ENCODE assay signal across 49 mouse cellular contexts in genomic region chr10:100620040-100620439, GRCm38 (mm10). TPM values are rescaled to one million over a fixed set of nuclear protein-coding genes. Genes with fewer than 3 reads are reported as not detected.
"Had no signal": no experiment of that assay in that cellular context is flagged by ENCODE, and none has a peak within 500 bp of the region (broad histone marks: within the 10 kb centered on the region; RNA-seq: fewer than 3 reads in every experiment).

No protein-coding gene starts in this region.

- H3K36me3 ChIP-seq: heart, embryonic 10.5 days; heart, embryonic 12.5 days; heart, embryonic 13.5 days; heart, embryonic 15.5 days; hindbrain, embryonic 10.5 days; hindbrain, embryonic 12.5 days; hindbrain, embryonic 13.5 days; hindbrain, embryonic 15.5 days; intestine, embryonic 15.5 days; kidney, embryonic 15.5 days had no signal

- H3K27me3 ChIP-seq: heart, embryonic 12.5 days; heart, embryonic 13.5 days; heart, embryonic 15.5 days; hindbrain, embryonic 12.5 days; hindbrain, embryonic 13.5 days; hindbrain, embryonic 15.5 days; intestine, embryonic 15.5 days; kidney, embryonic 15.5 days had no signal

- H3K4me1 ChIP-seq: heart, embryonic 10.5 days; heart, embryonic 12.5 days; heart, embryonic 13.5 days; heart, embryonic 15.5 days; hindbrain, embryonic 10.5 days; hindbrain, embryonic 12.5 days; hindbrain, embryonic 13.5 days; hindbrain, embryonic 15.5 days; intestine, embryonic 15.5 days; kidney, embryonic 15.5 days had no signal

- DNase-seq: heart, postnatal 10 days; heart, postnatal 14 days; heart, postnatal 36 days; kidney, adult 11 months; kidney, adult 18-20 months; kidney, adult 2 months; kidney, adult 8-10 months; kidney, adult 9 months; kidney, postnatal 10 days; kidney, postnatal 14 days; kidney, postnatal 25 days; kidney, postnatal 36 days; kidney, postnatal 4 days; layer of hippocampus, adult 9-11 months; layer of hippocampus, postnatal 36 days had no signal

- H3K4me3 ChIP-seq: heart, embryonic 10.5 days; heart, embryonic 12.5 days; heart, embryonic 13.5 days; heart, embryonic 15.5 days; hindbrain, embryonic 10.5 days; hindbrain, embryonic 12.5 days; hindbrain, embryonic 13.5 days; hindbrain, embryonic 15.5 days; intestine, embryonic 15.5 days; kidney, embryonic 15.5 days; layer of hippocampus, adult 2 months had no signal

- H3K27ac ChIP-seq: heart, embryonic 10.5 days; heart, embryonic 13.5 days; heart, embryonic 15.5 days; hindbrain, embryonic 10.5 days; hindbrain, embryonic 12.5 days; hindbrain, embryonic 13.5 days; hindbrain, embryonic 14.5 days; hindbrain, embryonic 15.5 days; hindbrain, postnatal 0 days; intestine, embryonic 15.5 days; kidney, embryonic 15.5 days; kidney, postnatal 0 days; layer of hippocampus, adult 2 months had no signal

RNA-seq across cellular contexts. Expression of gene 1700017N19Rik, which starts 29.8 kb away (rescaled TPM):
- total RNA-seq: heart, adult 8-10 months; heart, postnatal 10 days; heart, postnatal 14 days; heart, postnatal 25 days; heart, postnatal 36 days; hematopoietic stem cell, adult 5-6 weeks; hindbrain, postnatal 0 days; layer of hippocampus, adult 18-20 months; layer of hippocampus, adult 2 months; layer of hippocampus, adult 8-10 months; layer of hippocampus, postnatal 10 days; layer of hippocampus, postnatal 14 days; layer of hippocampus, postnatal 25 days; layer of hippocampus, postnatal 36 days had no signal
- polyA plus RNA-seq: heart, embryonic 10.5 days; heart, embryonic 11.5 days; heart, embryonic 12.5 days; heart, embryonic 13.5 days; heart, embryonic 14.5 days; heart, embryonic 15.5 days; heart, embryonic 16.5 days; heart, postnatal 0 days; hindbrain, embryonic 10.5 days; hindbrain, embryonic 11.5 days; hindbrain, embryonic 12.5 days; hindbrain, embryonic 14.5 days; hindbrain, embryonic 15.5 days; inflammation-experienced regulatory T-cells, adult 6 months; intestine, embryonic 14.5 days; intestine, embryonic 15.5 days; intestine, embryonic 16.5 days; intestine, postnatal 0 days; kidney, adult 2 months; kidney, embryonic 14.5 days; kidney, embryonic 15.5 days; kidney, embryonic 16.5 days; kidney, postnatal 0 days; large intestine, adult 2 months had no signal
